20 mouse cellular contexts compared by ENCODE assay signal in the genomic region with DNA sequence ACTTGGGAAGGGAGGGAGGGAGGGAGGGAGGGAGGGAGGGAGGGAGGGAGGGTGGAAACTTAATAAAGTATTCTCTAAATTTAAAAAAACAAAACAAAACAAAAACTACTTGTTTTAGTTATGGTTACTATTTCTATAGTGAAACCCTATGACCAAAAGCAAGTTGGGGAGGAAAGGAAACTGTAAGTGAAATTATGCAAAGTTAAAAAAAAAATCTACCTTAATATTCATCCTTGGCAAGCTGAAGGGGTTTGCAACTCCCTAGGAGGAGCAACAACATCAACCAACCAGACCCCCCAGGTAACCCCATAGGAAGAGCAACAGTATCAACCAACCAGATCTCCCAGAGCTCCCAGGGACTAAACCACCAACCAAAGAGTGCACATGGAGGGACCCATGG. TPM values are rescaled to one million over a fixed set of nuclear protein-coding genes. Genes with fewer than 3 reads are reported as not detected.
"Had no signal": no experiment of that assay in that cellular context is flagged by ENCODE, and none has a peak within 500 bp of the region (broad histone marks: within the 10 kb centered on the region; RNA-seq: fewer than 3 reads in every experiment).

No protein-coding gene starts in this region.

- H3K9ac ChIP-seq: neural tube, embryonic 13.5 days; neural tube, embryonic 15.5 days; stomach, embryonic 15.5 days had no signal

- H3K9me3 ChIP-seq: neural tube, embryonic 13.5 days; neural tube, embryonic 15.5 days; stomach, embryonic 15.5 days had no signal

- H3K27me3 ChIP-seq: neural tube, embryonic 13.5 days; neural tube, embryonic 15.5 days; stomach, embryonic 15.5 days had no signal

- DNase-seq: retina, postnatal 1 day; right cerebral cortex, adult 18-20 months; right cerebral cortex, postnatal 14 days; right cerebral cortex, postnatal 25 days; right cerebral cortex, postnatal 4 days; spleen, adult 18-20 months; thymus, adult 18-20 months; thymus, adult 2 months; thymus, postnatal 14 days; thymus, postnatal 25 days; thymus, postnatal 36 days; thymus, postnatal 4 days had no signal

- H3K27ac ChIP-seq: neural tube, embryonic 13.5 days; neural tube, embryonic 15.5 days; stomach, embryonic 15.5 days; stomach, postnatal 0 days had no signal

- H3K4me2 ChIP-seq: neural tube, embryonic 13.5 days; neural tube, embryonic 15.5 days; stomach, embryonic 15.5 days had no signal

- H3K4me1 ChIP-seq: neural tube, embryonic 13.5 days; neural tube, embryonic 15.5 days; stomach, embryonic 15.5 days had no signal

- H3K36me3 ChIP-seq: neural tube, embryonic 13.5 days; neural tube, embryonic 15.5 days; stomach, embryonic 15.5 days had no signal

- H3K4me3 ChIP-seq: neural tube, embryonic 13.5 days; neural tube, embryonic 15.5 days; stomach, embryonic 15.5 days had no signal

RNA-seq across cellular contexts. Expression of gene Dlx1, which starts 36.6 kb away (rescaled TPM):
- polyA plus RNA-seq: neural tube, embryonic 14.5 days had no signal

RNA-seq across cellular contexts. Expression of gene Dlx2, which starts 55.3 kb away (rescaled TPM):
- total RNA-seq: neutrophil, adult 5-6 weeks had no signal
- polyA plus RNA-seq: neural tube, embryonic 14.5 days; spleen, adult 2 months; urinary bladder, adult 2 months had no signal
